Mouse (Mus musculus) T-helper 17 cell (primary cell): ENCODE results near the gene Cyb561.

ENCODE experiments used
- in situ Hi-C, 2 experiments: fragments of 300-600 bp; cut with MboI, MseI; formaldehyde crosslinking; loops; 1 replicate in 1 of 2; 2 replicates in 1 of 2; pipeline ENCODE4 v1.15.1; 2025; ENCODE audit warnings: high pct_unique_total_duplicates in 2 of 2

Cyb561 gene

DNA sequence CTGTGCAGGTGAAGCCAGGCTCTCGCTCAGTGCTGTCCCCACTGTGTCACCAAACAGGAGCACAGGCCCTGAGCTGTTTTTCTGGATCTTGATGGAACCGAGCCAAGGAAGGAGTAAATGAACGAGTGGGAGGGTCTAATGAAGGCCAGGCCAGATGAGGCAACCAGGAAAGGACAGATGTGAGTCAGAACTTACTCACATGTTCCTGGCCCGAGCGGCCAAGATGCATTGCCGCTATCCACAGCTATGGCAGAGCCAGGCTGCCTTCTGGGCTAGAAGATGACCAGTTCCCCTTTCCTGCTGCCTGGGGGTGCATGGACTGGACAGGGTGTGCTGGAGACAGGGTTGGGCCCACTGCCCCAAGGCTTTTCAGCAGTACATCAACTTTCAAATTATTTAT is 266 bp upstream of the Cyb561 start:
- in situ Hi-C loops: loop anchor here in 1 of 2 experiments (10.0 kb wide), 1 partner anchor 611 kb away; no protein-coding TSS in a partner anchor

DNA sequence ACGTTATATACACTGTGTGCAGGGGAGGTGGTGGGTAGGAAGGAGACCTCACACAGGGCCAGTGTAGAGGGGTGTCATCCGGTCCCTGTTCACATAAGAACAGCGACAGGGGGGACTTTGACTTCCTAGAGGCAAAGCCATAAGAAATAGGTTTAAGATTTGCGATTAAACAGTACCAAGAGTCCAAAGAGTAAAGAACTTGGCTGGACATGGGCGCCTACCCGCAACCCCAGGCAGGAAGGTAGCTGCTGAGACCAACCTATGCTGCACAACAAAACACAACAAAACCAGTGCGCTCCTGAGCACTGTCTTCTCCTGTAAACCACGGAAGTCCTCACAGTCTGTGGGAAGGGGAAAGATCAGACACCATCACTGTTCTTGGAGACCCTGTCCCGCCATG is 1.0 kb downstream of the Cyb561 start:
- in situ Hi-C loops: loop anchor here in 1 of 2 experiments (10.0 kb wide), 1 partner anchor 613 kb away; no protein-coding TSS in a partner anchor

GRCm38 (mm10) chr11:105951601-105952044 is 1.5 kb downstream of the Cyb561 start:
- in situ Hi-C loops: loop anchor here in 1 of 2 experiments (10.0 kb wide), 1 partner anchor 613 kb away; no protein-coding TSS in a partner anchor

DNA sequence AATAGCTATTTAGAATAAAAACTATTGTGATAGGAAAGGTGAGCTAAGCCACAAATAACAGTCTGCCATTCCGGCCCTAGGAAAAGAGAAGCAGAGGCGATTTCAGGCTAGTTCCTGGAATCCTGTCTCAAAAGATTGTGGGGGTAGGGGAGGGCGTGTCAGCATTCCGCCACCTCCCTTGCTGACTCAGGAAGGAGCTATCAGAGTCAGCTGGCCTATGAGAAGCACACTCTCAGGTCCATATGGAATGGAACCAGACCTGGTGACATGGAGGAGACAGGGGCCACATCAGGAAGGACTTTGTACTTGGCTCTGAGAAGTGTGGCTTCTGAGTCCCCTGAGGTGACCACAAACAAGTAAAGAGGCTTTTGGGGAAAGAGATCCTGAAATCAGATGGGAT is 2.6 kb downstream of the Cyb561 start:
- in situ Hi-C loops: loop anchor here in 1 of 2 experiments (10.0 kb wide), 1 partner anchor 614 kb away; no protein-coding TSS in a partner anchor

DNA sequence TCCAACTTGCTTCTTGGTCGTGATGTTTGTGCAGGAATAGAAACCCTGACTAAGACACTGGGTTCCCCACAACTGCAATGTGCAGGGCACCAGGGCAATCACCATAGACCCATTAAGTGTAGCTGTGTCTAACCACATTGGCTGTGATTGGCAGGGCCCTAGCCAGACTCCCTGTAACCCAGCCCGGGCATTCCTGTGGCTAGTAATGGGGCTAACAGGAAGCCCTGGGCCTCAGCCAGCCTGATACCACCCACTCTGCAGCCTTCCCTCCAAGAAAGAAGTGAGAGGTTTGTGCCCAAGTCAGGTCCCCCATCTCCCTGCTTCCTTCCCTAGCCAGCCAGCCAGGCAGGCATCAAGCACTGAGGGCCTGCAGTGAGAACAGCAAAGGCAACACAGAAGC is 4.9 kb downstream of the Cyb561 start:
- in situ Hi-C loops: loop anchor here in 1 of 2 experiments (5.0 to 10.0 kb wide), 2 partner anchors 224 to 377 kb away; no protein-coding TSS in a partner anchor

GRCm38 (mm10) chr11:105946694-105947154 is 6.4 kb downstream of the Cyb561 start:
- in situ Hi-C loops: loop anchor here in 1 of 2 experiments (5.0 to 10.0 kb wide), 2 partner anchors 226 to 378 kb away; no protein-coding TSS in a partner anchor

- in situ Hi-C loops: loop anchor here in 1 of 2 experiments (5.0 to 10.0 kb wide), 2 partner anchors 227 to 380 kb away; no protein-coding TSS in a partner anchor
These were observed 8.1 kb downstream of the Cyb561 start for GRCm38 (mm10) chr11:105944770-105945672.

GRCm38 (mm10) chr11:105944126-105944621 is 9.0 kb downstream of the Cyb561 start:
- in situ Hi-C loops: loop anchor here in 1 of 2 experiments (10.0 kb wide), 1 partner anchor 381 kb away; no protein-coding TSS in a partner anchor

- in situ Hi-C loops: loop anchor here in 1 of 2 experiments (10.0 kb wide), 1 partner anchor 381 kb away; no protein-coding TSS in a partner anchor
These were observed 9.7 kb downstream of the Cyb561 start for GRCm38 (mm10) chr11:105943133-105944102.

- in situ Hi-C loops: loop anchor here in 1 of 2 experiments (10.0 kb wide), 1 partner anchor 383 kb away; no protein-coding TSS in a partner anchor
These were observed 11.2 kb downstream of the Cyb561 start for GRCm38 (mm10) chr11:105941973-105942372.

DNA sequence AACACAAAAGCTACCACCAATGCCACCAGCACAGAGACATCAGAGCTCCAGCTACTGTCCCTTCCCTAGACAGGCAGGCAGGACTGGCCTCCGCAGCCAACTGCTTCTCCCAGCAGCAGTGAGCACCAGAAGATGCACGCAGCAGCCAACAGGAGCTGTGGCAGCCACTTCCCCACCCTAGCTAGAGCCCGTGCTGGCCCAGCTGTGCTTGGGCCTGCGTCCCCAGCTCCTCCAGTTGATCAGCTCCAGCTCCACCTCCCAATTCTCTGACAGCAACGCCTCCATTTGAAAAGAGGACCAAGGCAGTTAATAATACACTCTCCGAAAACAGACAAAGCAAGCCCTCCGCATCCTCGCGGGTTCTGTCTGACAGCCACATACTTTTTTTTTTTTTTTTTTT is 14.4 kb downstream of the Cyb561 start:
- in situ Hi-C loops: no loop called here

GRCm38 (mm10) chr11:105936974-105937373 is 16.2 kb downstream of the Cyb561 start:
- in situ Hi-C loops: no loop called here

GRCm38 (mm10) chr11:105936200-105936599 is 16.9 kb downstream of the Cyb561 start:
- in situ Hi-C loops: no loop called here

DNA sequence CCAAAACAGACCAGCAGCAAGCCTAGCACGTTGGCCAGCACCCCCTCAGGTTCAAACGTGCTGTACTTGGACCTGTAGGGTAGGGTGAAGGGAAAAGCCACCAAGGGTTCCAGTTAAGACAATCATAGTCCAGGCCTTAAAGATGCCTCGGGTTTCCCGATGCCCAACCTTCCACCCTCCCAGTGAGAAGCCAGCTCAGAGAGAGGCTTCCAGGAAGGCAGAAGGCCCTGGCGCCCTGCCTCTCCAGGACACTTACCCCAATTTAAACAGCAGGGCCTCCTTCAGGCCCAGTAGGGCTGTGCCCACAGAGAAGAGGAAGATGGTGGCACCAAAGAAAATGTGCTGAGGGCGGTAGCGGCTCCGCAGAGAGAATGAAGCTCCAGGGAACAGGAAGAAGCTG is 17.6 kb downstream of the Cyb561 start:
- in situ Hi-C loops: no loop called here

- in situ Hi-C loops: loop anchor here in 1 of 2 experiments (5.0 kb wide), 1 partner anchor 87 kb away; no protein-coding TSS in a partner anchor
These were observed 18.3 kb downstream of the Cyb561 start for GRCm38 (mm10) chr11:105934816-105935215.

GRCm38 (mm10) chr11:105934303-105934711 is 18.8 kb downstream of the Cyb561 start:
- in situ Hi-C loops: loop anchor here in 1 of 2 experiments (5.0 kb wide), 1 partner anchor 88 kb away; no protein-coding TSS in a partner anchor

GRCm38 (mm10) chr11:105933746-105934145 is 19.4 kb downstream of the Cyb561 start:
- in situ Hi-C loops: loop anchor here in 1 of 2 experiments (5.0 kb wide), 1 partner anchor 89 kb away; no protein-coding TSS in a partner anchor

- in situ Hi-C loops: loop anchor here in 1 of 2 experiments (5.0 kb wide), 1 partner anchor 91 kb away; no protein-coding TSS in a partner anchor
These were observed 21.8 kb downstream of the Cyb561 start for GRCm38 (mm10) chr11:105931380-105931779.

DNA sequence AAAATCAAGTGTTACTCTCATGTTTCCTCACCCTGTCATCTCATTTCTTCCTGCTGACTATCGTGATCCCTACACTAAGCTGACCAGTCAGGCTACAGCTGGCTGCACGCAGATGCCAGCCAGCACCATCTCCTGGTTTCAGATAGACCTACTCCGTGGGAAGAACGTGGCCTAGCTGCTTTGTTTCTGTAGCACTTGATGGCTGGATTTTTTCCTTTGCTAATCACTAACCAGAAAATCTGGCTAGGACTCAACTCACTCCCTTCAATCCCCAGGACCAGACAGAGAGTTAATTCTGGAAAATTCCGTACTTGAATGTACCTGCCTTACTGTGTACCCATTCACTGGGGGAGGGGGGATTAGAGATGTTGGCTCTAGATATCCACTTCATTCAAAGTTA is 25.0 kb downstream of the Cyb561 start:
- in situ Hi-C loops: loop anchor here in 1 of 2 experiments (10.0 kb wide), 1 partner anchor 1107 kb away; no protein-coding TSS in a partner anchor
